Mouse (Mus musculus) common myeloid progenitor, adult 5-6 weeks (primary cell): ENCODE measurements around the gene Gpx7. TPM values are rescaled to one million over a fixed set of nuclear protein-coding genes. Genes with fewer than 3 reads are reported as not detected.
A peak's percentile ranks its signal among the peaks of the same experiment; 100 is the strongest.

Source experiments
- ATAC-seq: replicated peaks from 2 replicates; pipeline ENCODE4 v1.8.0; 2016; ENCODE audit warnings: low read depth, mild to moderate bottlenecking, moderate TSS enrichment, inconsistent platforms; ENCODE audit not compliant: poor library complexity, severe bottlenecking
- total RNA-seq: library from RNA; stranded (forward); fragments of 200-1000, 187-1606 nt; gene quantifications from 2 replicates; pipeline ENCODE4 v1.2.3, GENCODE M21; 2017

Gene Gpx7
- total RNA-seq, 1 experiment from 2014 or later = 0.14 TPM

- ATAC-seq = 0 out of 2 replicates have a peak, but pooled peaks have one; percentile 22
Observed at GRCm38 (mm10) chr4:108353591-108353990, 53.2 kb downstream of the Gpx7 start.

DNA sequence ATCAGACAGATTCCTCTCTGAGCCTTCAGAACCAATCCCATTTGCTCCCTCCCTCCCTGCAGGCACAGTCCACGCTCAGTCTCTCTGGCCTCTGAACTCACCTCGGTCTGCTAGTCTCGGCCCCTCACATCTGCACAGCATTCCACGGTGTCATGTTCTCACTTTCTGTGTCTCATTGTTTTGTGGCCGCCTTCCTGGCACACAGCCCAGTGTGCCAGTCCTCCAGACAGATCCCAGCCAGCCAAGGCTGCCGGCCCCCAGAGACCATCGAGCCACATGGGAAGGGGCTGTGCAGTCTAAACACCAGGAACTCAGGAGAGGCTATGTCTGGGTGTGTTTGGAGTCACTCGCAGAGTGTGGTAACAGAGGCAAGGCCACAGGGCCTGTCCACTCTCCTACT, 55.9 kb downstream of the Gpx7 start:
- ATAC-seq = peak; percentile 19; the same call in 1 of the 2 replicates

Other genes starting within 250 kb of the Gpx7 start
- not detected in 2 replicates for gene Echdc2, start 241.5 kb downstream of the Gpx7 start, total RNA-seq
- not detected in 2 replicates for gene Zyg11a, start 188.9 kb downstream of the Gpx7 start, total RNA-seq
- gene Zyg11b, start 105.9 kb downstream of the Gpx7 start, total RNA-seq = 24.9 and 26.6 TPM in 2 replicates
- gene Coa7, start 78.8 kb downstream of the Gpx7 start, total RNA-seq = 6.2 and 35.8 TPM in 2 replicates
- gene Shisal2a, start 23.6 kb downstream of the Gpx7 start, total RNA-seq = not detected in 2 replicates
- 61.8 and 73.6 TPM in 2 replicates for gene Tut4, start 52.5 kb upstream of the Gpx7 start, total RNA-seq
- gene Prpf38a, start 172.4 kb upstream of the Gpx7 start, total RNA-seq = 116 and 120 TPM in 2 replicates
- gene Orc1, start 172.5 kb upstream of the Gpx7 start, total RNA-seq = 13.9 and 16.2 TPM in 2 replicates
- 28.3 and 36.1 TPM in 2 replicates for gene Cc2d1b, start 213.0 kb upstream of the Gpx7 start, total RNA-seq